Mouse (Mus musculus) hindbrain, embryonic 15.5 days (tissue): ENCODE measurements around the gene Prg3. TPM values are rescaled to one million over a fixed set of nuclear protein-coding genes. Genes with fewer than 3 reads are reported as not detected.

Source experiments
- ATAC-seq: fragments of 200-750 bp; cut with Nextera tagmentation; 2 replicates; pipeline ENCODE4 v1.8.0; 2017; ENCODE audit warnings: low read depth, moderate number of reproducible peaks, moderate TSS enrichment; ENCODE audit not compliant: low FRiP score
- H3K27ac ChIP-seq: fragments of 300-500 bp; sonication (generic); replicated peaks from 2 replicates; pipeline ENCODE4 v1.5.1; 2015; ENCODE audit warnings: mild to moderate bottlenecking, inconsistent platforms
- H3K27me3 ChIP-seq: fragments of 300-500 bp; sonication (generic); 2 replicates; pipeline ENCODE4 v1.6.1; 2015; ENCODE audit warnings: control low read depth, inconsistent platforms
- H3K36me3 ChIP-seq: fragments of 300-500 bp; sonication (generic); 2 replicates; pipeline ENCODE4 v1.6.1; 2015; ENCODE audit warnings: control low read depth, inconsistent platforms
- H3K4me1 ChIP-seq: fragments of 300-500 bp; sonication (generic); replicated peaks from 2 replicates; pipeline ENCODE4 v1.6.1; 2015; ENCODE audit warnings: control low read depth, inconsistent platforms
- H3K4me2 ChIP-seq: fragments of 300-500 bp; sonication (generic); 2 replicates; pipeline ENCODE4 v1.6.1; 2015; ENCODE audit warnings: moderate library complexity, mild to moderate bottlenecking, inconsistent platforms
- H3K4me3 ChIP-seq: fragments of 300-500 bp; sonication (generic); 2 replicates; pipeline ENCODE4 v1.5.1; 2015; ENCODE audit warnings: mild to moderate bottlenecking, inconsistent platforms
- H3K9ac ChIP-seq: fragments of 300-500 bp; sonication (generic); 2 replicates; pipeline ENCODE4 v1.6.1; 2015; ENCODE audit warnings: inconsistent platforms
- H3K9me3 ChIP-seq: fragments of 300-500 bp; sonication (generic); 2 replicates; pipeline ENCODE4 v1.6.1; 2016; ENCODE audit warnings: control low read depth, inconsistent platforms
- WGBS: fragments of 180-500 bp; shearing (Covaris S2); methylation state at CpG from one replicate; pipeline ENCODE4 v1.1.7; 2015; 5-methylcytosine and 5-hydroxymethylcytosine counted together
- polyA plus RNA-seq: library from polyadenylated mRNA; unstranded; fragments of >200 nt; fragmentation: Nextera tagmentation; extraction: Ambion mirVana; gene quantifications from 2 replicates; pipeline ENCODE4 v1.2.1, GENCODE M21; 2015

Prg3 gene
- polyA plus RNA-seq, 1 experiment from 2014 or later, result not detected

GRCm38 (mm10) chr2:84999486-85000181, 11.6 kb downstream of the Prg3 start:
- H3K27me3 ChIP-seq, result no peaks in the 10 kb centered on the region
- ATAC-seq, result no peak
- H3K4me2 ChIP-seq, result no peak overlapping the region
- no peak overlapping the region for H3K27ac ChIP-seq
- H3K4me3 ChIP-seq, result no peak overlapping the region
- H3K4me1 ChIP-seq, result no peaks in the 10 kb centered on the region
- H3K9me3 ChIP-seq, result no peaks in the 10 kb centered on the region
- no peak overlapping the region for H3K9ac ChIP-seq
- WGBS, result 89% methylated on average over 3 of the region's 3 CpGs
- H3K36me3 ChIP-seq, result no peaks in the 10 kb centered on the region

GRCm38 (mm10) chr2:85001497-85001896, 13.5 kb downstream of the Prg3 start:
- no peaks in the 10 kb centered on the region for H3K27me3 ChIP-seq
- no peaks in the 10 kb centered on the region for H3K4me1 ChIP-seq
- no peak overlapping the region for H3K27ac ChIP-seq
- no peaks in the 10 kb centered on the region for H3K36me3 ChIP-seq
- ATAC-seq, result no peak; the same call in 1 of the 2 replicates
- no peak overlapping the region for H3K4me3 ChIP-seq
- no peak overlapping the region for H3K9ac ChIP-seq
- 66% methylated on average over 13 of the region's 13 CpGs for WGBS
- H3K9me3 ChIP-seq, result no peaks in the 10 kb centered on the region
- no peak overlapping the region for H3K4me2 ChIP-seq

- no peaks in the 10 kb centered on the region for H3K27me3 ChIP-seq
- no peaks in the 10 kb centered on the region for H3K36me3 ChIP-seq
- no peak overlapping the region for H3K9ac ChIP-seq
- no peak overlapping the region for H3K4me3 ChIP-seq
- H3K4me2 ChIP-seq, result no peak overlapping the region
- no peak overlapping the region for H3K27ac ChIP-seq
- H3K9me3 ChIP-seq, result no peaks in the 10 kb centered on the region
- 88% methylated on average over 8 of the region's 8 CpGs for WGBS
- H3K4me1 ChIP-seq, result no peaks in the 10 kb centered on the region
- ATAC-seq, result no peak
Measured at GRCm38 (mm10) chr2:85002575-85002974, 14.6 kb downstream of the Prg3 start.

DNA sequence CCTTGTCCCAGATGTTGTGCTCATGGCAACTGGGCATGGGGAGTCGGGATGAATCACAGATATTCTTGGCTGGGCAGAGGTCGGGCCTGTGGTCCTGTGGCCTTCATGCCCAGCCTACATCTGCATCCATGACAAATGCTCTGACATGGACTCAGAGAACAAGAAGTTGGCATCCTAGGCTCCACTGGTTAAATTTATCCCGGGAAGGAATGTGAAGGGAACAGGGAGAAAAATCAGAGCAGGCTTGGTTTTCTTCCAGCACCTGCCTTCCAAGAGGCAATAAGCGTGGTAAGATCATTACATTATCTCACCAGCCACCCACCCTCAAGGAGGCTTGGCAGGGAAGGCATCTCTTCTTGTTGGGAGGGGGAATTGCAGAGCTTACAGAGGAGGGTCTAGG, 16.3 kb downstream of the Prg3 start:
- no peak overlapping the region for H3K9ac ChIP-seq
- 80% methylated on average over 4 of the region's 4 CpGs for WGBS
- no peak for ATAC-seq
- H3K27ac ChIP-seq, result no peak overlapping the region
- H3K4me1 ChIP-seq, result no peaks in the 10 kb centered on the region
- H3K9me3 ChIP-seq, result no peaks in the 10 kb centered on the region
- no peak overlapping the region for H3K4me2 ChIP-seq
- no peaks in the 10 kb centered on the region for H3K27me3 ChIP-seq
- no peak overlapping the region for H3K4me3 ChIP-seq
- H3K36me3 ChIP-seq, result no peaks in the 10 kb centered on the region

DNA sequence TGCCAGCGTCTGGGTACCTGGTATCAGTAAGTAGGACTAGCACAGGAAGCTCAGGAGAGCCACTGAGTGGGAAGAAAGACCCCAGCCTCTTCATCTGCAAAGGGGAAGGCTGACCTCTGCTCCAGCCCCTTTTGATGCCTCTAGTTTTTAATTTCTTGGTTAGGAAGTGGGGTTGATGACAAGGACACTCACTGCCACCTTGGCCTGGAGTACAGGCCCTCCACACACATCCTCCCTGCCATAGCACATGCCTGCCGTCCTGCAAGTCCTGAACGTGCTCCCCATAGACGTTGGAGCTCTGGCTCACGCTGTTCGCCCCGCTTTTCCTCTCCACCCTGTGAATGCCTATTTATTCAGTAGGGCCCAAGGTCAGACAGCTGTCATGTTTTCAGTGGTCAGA, 18.6 kb downstream of the Prg3 start:
- Histone ChIP-seq H3K27ac (no peak overlapping the region), H3K4me3 (no peak overlapping the region), H3K36me3 (no peaks in the 10 kb centered on the region), H3K4me1 (no peaks in the 10 kb centered on the region), H3K4me2 (no peak overlapping the region), H3K27me3 (no peaks in the 10 kb centered on the region), H3K9me3 (no peaks in the 10 kb centered on the region), H3K9ac (no peak overlapping the region)
- 77% methylated on average over 7 of the region's 7 CpGs for WGBS
- ATAC-seq, result no peak

DNA sequence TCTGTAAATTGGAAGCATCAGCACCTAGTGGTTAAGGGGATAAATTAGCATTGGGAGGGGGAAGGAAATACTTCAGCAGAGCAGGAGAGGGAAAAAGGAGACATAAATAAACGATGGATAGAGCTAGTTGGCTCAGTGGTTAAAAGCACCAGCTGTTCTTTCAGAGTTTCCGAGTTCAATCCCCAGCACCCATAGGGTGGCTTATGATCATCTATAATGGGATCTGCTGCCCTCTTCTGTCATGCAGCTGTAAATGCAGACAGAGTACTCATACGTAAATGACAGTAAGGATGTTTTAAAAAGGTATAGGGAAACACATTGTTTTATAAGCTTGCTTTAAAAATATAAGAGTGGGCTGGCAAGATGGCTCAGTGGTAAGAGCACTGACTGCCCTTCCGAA, 19.7 kb downstream of the Prg3 start:
- ATAC-seq, result no peak
- WGBS, result 21% methylated on average over 4 of the region's 4 CpGs
- H3K27me3 ChIP-seq, result no peaks in the 10 kb centered on the region
- H3K4me2 ChIP-seq, result no peak overlapping the region
- H3K9ac ChIP-seq, result no peak overlapping the region
- H3K36me3 ChIP-seq, result no peaks in the 10 kb centered on the region
- no peak overlapping the region for H3K27ac ChIP-seq
- no peak overlapping the region for H3K4me3 ChIP-seq
- peaks cover 6% of the 10 kb centered on the region; the same call in 1 of the 2 replicates for H3K4me1 ChIP-seq
- no peaks in the 10 kb centered on the region for H3K9me3 ChIP-seq

DNA sequence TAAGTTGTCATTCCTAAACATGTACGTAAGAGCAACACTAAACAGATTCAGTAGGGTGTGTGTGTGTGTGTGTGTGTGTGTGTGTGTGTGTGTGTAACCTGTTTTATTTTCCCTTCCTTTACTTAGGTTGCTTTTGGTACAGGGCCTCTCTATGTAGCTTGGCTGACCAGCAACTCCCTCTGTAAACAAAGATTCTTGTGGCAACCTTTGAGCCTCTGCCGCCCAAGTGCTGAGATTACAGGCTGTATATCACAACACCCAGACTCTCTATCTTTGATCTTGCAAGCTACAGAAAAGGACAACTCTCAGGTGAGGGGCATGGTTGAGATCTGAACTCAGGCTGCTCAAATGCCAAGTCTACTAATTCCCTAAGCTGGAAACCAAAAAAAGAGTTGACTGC, 21.2 kb downstream of the Prg3 start:
- Histone ChIP-seq H3K4me1 (peaks cover 6% of the 10 kb centered on the region; the same call in 1 of the 2 replicates), H3K9ac (no peak overlapping the region), H3K4me2 (no peak overlapping the region), H3K27ac (no peak overlapping the region), H3K4me3 (no peak overlapping the region), H3K9me3 (no peaks in the 10 kb centered on the region), H3K36me3 (no peaks in the 10 kb centered on the region), H3K27me3 (no peaks in the 10 kb centered on the region)
- 82% methylated on average over 2 of the region's 2 CpGs for WGBS
- no peak for ATAC-seq

DNA sequence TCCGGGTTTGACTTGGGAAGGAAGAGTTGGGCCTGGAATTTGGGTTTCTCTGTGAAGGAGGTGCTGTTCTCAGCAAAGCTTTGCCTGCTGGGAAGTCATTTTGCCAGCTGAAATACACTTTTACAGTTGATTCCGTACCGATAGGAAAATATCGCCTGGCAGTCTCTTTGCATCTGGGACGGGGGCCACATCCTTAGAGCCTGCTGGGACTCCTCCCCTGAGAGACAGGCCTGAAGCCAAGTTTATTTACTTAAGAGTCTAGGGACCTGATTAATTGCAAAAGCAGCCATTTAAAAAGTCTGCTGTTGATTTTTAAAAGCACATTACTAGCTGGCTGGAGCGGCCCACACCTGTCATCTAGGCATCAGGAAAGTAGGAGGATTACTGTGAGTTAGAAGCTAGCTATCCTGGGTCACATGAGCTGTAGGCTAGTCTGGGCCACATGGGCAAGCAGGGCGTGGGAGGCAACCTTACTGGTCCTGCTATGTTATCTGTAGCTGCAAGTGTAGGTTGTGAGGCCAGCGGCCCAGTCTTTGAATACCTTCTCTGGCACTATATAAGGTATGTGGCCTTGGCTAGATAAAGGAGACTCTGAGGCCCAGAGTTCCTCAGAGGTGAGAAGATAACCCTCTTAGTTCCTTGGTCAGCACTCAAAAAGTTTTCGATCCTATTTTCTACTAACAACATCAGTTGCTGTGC, 24.0 kb downstream of the Prg3 start:
- Histone ChIP-seq H3K27ac (no peak overlapping the region), H3K4me3 (no peak overlapping the region), H3K36me3 (no peaks in the 10 kb centered on the region), H3K4me1 (peaks cover 6% of the 10 kb centered on the region; the same call in 1 of the 2 replicates), H3K9ac (no peak overlapping the region), H3K9me3 (no peaks in the 10 kb centered on the region), H3K4me2 (no peak overlapping the region), H3K27me3 (no peaks in the 10 kb centered on the region)
- WGBS, result 73% methylated on average over 9 of the region's 9 CpGs
- ATAC-seq, result no peak

DNA sequence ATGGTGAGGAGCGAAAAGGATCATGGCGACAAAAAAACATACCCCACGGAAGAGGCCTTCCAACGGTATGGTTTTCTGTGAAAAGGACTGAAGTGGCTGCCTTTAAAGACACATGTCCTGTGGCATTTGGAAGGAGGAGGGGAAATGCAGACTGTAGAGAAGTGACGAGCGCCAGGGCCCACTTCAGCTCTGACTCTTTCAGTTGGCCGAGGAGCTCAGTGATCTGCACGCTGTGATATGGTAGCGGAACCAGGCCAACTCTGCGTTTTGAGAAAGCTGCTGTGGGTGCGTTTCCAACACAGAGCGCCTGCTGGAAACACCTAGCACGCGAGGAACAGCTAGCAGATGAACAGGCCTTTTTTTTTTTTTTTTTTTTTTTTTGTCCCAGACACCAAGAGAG, 24.7 kb downstream of the Prg3 start:
- H3K9ac ChIP-seq, result no peak overlapping the region
- H3K27ac ChIP-seq, result no peak overlapping the region
- ATAC-seq, result no peak
- no peak overlapping the region for H3K4me2 ChIP-seq
- H3K4me1 ChIP-seq, result peaks cover 6% of the 10 kb centered on the region; the same call in 1 of the 2 replicates
- H3K36me3 ChIP-seq, result no peaks in the 10 kb centered on the region
- WGBS, result 92% methylated on average over 14 of the region's 14 CpGs
- no peaks in the 10 kb centered on the region for H3K27me3 ChIP-seq
- no peak overlapping the region for H3K4me3 ChIP-seq
- no peaks in the 10 kb centered on the region for H3K9me3 ChIP-seq

DNA sequence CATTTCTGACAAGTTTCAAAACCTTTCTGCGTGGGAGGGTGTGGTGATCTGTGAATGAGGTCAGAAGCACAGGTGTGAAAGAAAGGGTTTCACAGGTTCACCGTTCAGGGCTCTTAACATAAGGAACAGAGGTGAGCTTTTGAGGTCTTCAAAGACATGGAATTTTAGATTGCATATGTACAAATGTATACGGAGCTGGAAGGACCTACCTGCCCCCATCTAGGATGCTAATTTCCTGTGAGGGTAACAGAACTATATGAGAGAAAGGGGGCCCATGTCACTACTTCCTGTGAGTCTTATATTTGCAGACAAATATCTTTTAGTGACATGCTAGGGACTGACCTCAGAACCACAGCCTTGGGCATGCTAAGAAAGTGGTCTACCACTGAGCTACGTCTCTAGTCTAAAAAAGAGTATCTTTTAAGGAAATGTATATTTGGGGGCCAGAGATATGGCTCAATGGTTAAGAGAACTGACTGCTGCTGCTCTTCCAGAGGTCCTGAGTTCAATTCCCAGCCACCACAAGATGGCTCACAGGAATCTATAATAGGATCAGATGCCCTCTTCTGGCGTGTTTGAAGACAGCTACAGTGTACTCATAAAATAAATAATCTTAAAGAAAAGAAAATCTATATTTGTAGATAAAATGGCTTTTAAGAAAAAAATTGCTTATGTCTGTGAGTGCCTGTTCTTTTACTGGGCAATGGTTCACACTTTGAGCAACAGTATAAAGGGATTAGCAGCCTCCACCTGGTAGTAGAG, 26.0 kb downstream of the Prg3 start:
- peaks cover 6% of the 10 kb centered on the region; the same call in 1 of the 2 replicates for H3K4me1 ChIP-seq
- H3K27ac ChIP-seq, result no peak overlapping the region
- no peak overlapping the region for H3K4me2 ChIP-seq
- 91% methylated on average over 5 of the region's 5 CpGs for WGBS
- H3K9me3 ChIP-seq, result no peaks in the 10 kb centered on the region
- no peak overlapping the region for H3K4me3 ChIP-seq
- no peaks in the 10 kb centered on the region for H3K27me3 ChIP-seq
- no peaks in the 10 kb centered on the region for H3K36me3 ChIP-seq
- ATAC-seq, result no peak
- no peak overlapping the region for H3K9ac ChIP-seq

DNA sequence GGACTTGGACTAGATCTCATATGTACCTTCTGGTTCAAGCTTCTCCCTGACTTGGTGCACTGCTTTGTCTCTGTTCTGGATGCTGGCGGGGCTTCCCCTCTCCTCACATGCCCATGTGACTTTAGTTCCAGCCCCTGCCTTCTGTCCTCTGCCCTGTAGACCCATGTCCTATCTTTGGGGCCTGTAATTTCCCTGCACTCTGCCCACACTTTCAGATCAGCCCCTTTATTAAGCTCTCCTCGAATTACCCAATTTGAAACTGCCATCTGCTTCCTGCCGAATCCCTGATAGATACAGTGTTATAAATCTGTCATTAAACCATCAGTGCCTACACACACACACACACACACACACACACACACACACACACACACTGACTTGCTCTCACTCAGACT, 26.6 kb downstream of the Prg3 start:
- no peaks in the 10 kb centered on the region for H3K27me3 ChIP-seq
- H3K9ac ChIP-seq, result no peak overlapping the region
- H3K4me1 ChIP-seq, result peaks cover 6% of the 10 kb centered on the region; the same call in 1 of the 2 replicates
- no peak overlapping the region for H3K4me3 ChIP-seq
- H3K27ac ChIP-seq, result no peak overlapping the region
- no peak overlapping the region for H3K4me2 ChIP-seq
- no peaks in the 10 kb centered on the region for H3K9me3 ChIP-seq
- WGBS, result 69% methylated on average over 3 of the region's 3 CpGs
- no peak for ATAC-seq
- no peaks in the 10 kb centered on the region for H3K36me3 ChIP-seq

GRCm38 (mm10) chr2:85022043-85022442, 34.0 kb downstream of the Prg3 start:
- Histone ChIP-seq H3K4me3 (no peak overlapping the region), H3K9me3 (no peaks in the 10 kb centered on the region), H3K27ac (no peak overlapping the region), H3K4me2 (no peak overlapping the region), H3K4me1 (no peaks in the 10 kb centered on the region), H3K27me3 (no peaks in the 10 kb centered on the region), H3K9ac (no peak overlapping the region), H3K36me3 (no peaks in the 10 kb centered on the region)
- no peak for ATAC-seq
- WGBS, result 29% methylated on average over 4 of the region's 4 CpGs
